Mouse (Mus musculus) midbrain, embryonic 15.5 days (tissue): ENCODE data around the gene Lhx8. TPM values are rescaled to one million over a fixed set of nuclear protein-coding genes. Genes with fewer than 3 reads are reported as not detected.

ENCODE experiments used
- ATAC-seq: fragments of 200-750 bp; cut with Nextera tagmentation; replicated peaks from 2 replicates; pipeline ENCODE4 v1.8.0; 2017; ENCODE audit warnings: moderate TSS enrichment
- H3K27ac ChIP-seq: fragments of 300-500 bp; sonication (generic); 2 replicates; pipeline ENCODE4 v1.5.1; 2015; ENCODE audit warnings: mild to moderate bottlenecking, inconsistent platforms
- H3K27me3 ChIP-seq: fragments of 300-500 bp; sonication (generic); replicated peaks from 2 replicates; pipeline ENCODE4 v1.6.1; 2015; ENCODE audit warnings: inconsistent platforms
- H3K36me3 ChIP-seq: fragments of 300-500 bp; sonication (generic); replicated peaks from 2 replicates; pipeline ENCODE4 v1.6.1; 2015; ENCODE audit warnings: inconsistent platforms
- H3K4me1 ChIP-seq: fragments of 300-500 bp; sonication (generic); 2 replicates; pipeline ENCODE4 v1.6.1; 2015; ENCODE audit warnings: inconsistent platforms
- H3K4me2 ChIP-seq: fragments of 300-500 bp; sonication (generic); 2 replicates; pipeline ENCODE4 v1.6.1; 2015; ENCODE audit warnings: inconsistent platforms, mild to moderate bottlenecking, moderate library complexity
- H3K4me3 ChIP-seq: fragments of 300-500 bp; sonication (generic); 2 replicates; pipeline ENCODE4 v1.5.1; 2015; ENCODE audit warnings: mild to moderate bottlenecking, inconsistent platforms
- H3K9ac ChIP-seq: fragments of 300-500 bp; sonication (generic); 2 replicates; pipeline ENCODE4 v1.6.1; 2015; ENCODE audit warnings: mild to moderate bottlenecking, inconsistent platforms
- H3K9me3 ChIP-seq: fragments of 300-500 bp; sonication (generic); 2 replicates; pipeline ENCODE4 v1.6.1; 2016; ENCODE audit warnings: inconsistent platforms
- WGBS: fragments of 180-500 bp; shearing (Covaris S2); methylation state at CpG from one replicate; pipeline ENCODE4 v1.1.7; 2015; ENCODE audit warnings: mixed read lengths; 5-methylcytosine and 5-hydroxymethylcytosine counted together
- polyA plus RNA-seq: library from polyadenylated mRNA; unstranded; fragments of >200 nt; fragmentation: Nextera tagmentation; extraction: Ambion mirVana; gene quantifications from 2 replicates; pipeline ENCODE4 v1.2.1, GENCODE M21; 2015

The Lhx8 gene
- polyA plus RNA-seq, result 1.9 and 4.4 TPM in 2 replicates

DNA sequence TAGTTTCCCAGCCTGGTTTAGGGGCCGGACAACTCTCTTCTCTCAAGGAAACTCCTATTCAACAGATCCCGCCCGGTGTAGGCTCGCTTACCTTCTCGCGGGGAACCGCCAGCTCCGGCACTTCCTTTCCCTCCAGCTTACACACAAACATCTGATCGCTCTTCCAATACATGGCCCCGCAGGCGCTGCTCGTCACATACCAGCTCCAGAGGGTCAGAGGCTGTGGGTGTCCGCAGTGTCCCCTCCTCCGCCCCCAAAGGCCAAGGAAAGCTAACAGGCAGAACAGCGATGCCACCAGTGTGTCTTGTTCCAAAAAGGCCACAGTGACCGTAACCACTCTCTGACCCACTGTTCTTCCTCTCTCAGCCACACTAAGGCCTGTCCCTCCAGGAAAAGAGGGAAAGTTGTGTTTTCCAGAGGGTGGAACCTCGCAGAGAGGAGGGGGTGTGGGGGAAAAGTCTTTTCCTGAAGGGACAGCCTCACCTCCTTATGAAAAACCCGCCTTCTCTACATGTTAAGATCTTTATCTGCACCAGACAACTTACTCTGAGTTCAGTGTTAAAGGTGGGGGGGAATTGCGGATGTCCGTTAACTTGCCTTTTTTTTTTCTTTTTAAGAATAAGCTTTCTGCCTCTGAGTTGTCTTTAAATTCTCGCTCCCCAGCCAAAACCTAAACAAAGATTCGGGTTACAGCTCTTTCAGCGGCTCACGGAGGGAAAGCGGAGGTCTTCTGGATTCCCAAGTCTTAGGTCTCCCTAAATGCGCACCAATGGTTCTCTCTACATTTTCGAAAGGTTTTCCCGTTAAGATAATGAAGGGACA lies at the start of gene Lhx8:
Gene Lhx8 (minus strand): TSS at position 479 of the 822 bp plus-strand sequence.
- H3K4me3 ChIP-seq, result no peak within 1 kb of the TSS
- no peaks in the 10 kb centered on the region for H3K9me3 ChIP-seq
- peaks cover 60% of the 10 kb centered on the region for H3K27me3 ChIP-seq
- no peak; the same call in 1 of the 2 replicates for ATAC-seq
- no peak within 1 kb of the TSS for H3K9ac ChIP-seq
- no peaks in the 10 kb centered on the region for H3K36me3 ChIP-seq
- H3K4me2 ChIP-seq, result 0 out of 2 replicates have a peak within 1 kb of the TSS, but pooled peaks have one; percentile 8
- H3K27ac ChIP-seq, result no peak within 1 kb of the TSS
- under 1% methylated on average over 28 of the region's 28 CpGs for WGBS
- peaks cover 13% of the 10 kb centered on the region for H3K4me1 ChIP-seq

DNA sequence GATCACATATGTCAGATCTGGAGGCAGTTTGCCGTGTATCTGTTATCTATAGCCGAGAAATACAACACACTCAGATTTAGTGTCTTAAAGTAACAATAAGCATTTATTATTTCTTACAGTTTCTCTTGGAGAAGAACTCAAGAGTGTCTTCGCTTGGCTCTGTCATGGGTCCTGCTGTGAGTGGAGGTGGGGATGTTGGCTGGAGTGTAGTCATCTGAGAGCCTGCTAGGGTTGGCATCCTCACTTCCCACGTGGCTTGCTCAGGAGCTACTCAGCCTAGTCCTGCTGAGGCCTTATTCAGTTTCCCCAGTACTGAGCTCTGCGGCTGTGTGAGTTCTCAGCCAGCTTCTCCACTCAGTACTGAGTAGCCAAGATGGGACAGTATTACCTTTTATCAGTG lies 43.1 kb upstream of the Lhx8 start:
- no peak overlapping the region for H3K9ac ChIP-seq
- H3K4me1 ChIP-seq, result no peaks in the 10 kb centered on the region
- no peak for ATAC-seq
- no peaks in the 10 kb centered on the region for H3K36me3 ChIP-seq
- no peaks in the 10 kb centered on the region for H3K27me3 ChIP-seq
- no peak overlapping the region for H3K27ac ChIP-seq
- H3K4me3 ChIP-seq, result no peak overlapping the region
- H3K4me2 ChIP-seq, result no peak overlapping the region
- 80% methylated on average over 5 of the region's 5 CpGs for WGBS
- H3K9me3 ChIP-seq, result no peaks in the 10 kb centered on the region

DNA sequence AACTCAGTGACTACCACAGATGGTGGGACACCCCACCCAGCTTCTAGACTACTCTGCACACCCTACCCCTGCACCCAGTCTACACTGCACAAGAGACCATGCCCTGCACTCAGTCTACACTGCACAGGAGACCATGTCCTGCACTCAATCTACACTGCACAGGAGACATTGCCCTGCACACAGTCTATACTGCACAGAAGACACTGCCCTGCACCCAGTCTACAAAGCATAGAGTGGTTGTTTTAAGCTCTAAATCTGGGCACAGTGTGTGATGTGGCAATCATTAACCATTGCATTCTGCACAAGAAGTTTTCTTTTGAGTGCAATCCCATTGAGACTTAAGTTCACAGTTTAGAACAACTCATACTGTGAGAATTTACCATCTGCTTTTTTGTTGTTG lies 42.2 kb upstream of the Lhx8 start:
- Histone ChIP-seq H3K27me3 (no peaks in the 10 kb centered on the region), H3K4me2 (no peak overlapping the region), H3K9me3 (no peaks in the 10 kb centered on the region), H3K36me3 (no peaks in the 10 kb centered on the region), H3K4me1 (no peaks in the 10 kb centered on the region), H3K27ac (no peak overlapping the region), H3K9ac (no peak overlapping the region), H3K4me3 (no peak overlapping the region)
- no peak for ATAC-seq

DNA sequence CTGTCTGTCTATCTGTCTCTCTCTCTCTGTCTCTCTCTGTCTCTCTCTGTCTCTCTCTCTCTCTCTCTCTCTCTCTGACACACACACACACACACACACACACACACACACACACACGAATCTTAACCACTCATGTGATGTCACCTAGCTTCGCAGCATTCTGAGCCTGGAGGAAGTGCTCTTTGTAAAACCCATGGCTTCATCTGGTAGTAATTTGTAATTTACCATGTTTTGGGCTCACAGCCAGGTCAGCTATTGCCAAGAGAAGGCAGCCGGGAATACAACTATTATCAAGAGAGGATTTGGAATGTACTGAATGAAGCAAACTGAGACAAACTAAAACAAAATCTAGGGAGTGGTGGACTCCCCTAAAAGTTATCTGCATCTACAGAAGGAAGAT lies 36.9 kb upstream of the Lhx8 start:
- no peak for ATAC-seq
- Histone ChIP-seq H3K27ac (no peak overlapping the region), H3K9me3 (no peaks in the 10 kb centered on the region), H3K4me1 (no peaks in the 10 kb centered on the region), H3K36me3 (no peaks in the 10 kb centered on the region), H3K27me3 (no peaks in the 10 kb centered on the region), H3K4me2 (no peak overlapping the region), H3K9ac (no peak overlapping the region), H3K4me3 (no peak overlapping the region)
- 66% methylated on average over 3 of the region's 3 CpGs for WGBS

DNA sequence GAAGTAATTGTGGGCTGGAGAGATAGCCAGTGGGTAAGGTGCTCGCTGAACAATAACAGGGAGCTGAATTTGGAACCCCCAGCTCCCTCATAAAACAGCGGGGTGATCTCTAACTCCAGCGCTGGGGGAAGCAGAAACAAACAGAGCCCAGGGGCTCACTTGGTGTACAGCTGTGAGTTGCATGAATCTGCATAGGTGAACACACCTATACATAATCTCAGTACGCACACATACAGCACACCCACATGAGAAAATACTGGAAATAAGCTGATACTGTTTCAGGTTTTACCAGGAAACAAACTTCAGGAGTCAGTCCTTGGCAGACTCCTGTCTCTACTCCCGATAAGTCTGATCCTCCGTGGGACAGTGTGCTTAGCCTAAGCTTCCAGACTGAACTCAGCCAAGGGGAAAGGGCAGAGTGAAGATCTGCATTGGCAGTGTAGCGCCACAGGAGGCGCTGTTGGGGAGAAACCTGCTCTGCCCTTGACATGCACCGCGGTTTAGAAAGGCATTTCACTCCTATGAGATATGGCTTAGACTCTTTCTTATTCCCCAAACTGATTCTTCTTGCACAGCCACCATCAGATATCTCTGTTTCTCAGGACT lies 34.2 kb upstream of the Lhx8 start:
- ATAC-seq, result no peak
- Histone ChIP-seq H3K27me3 (no peaks in the 10 kb centered on the region), H3K4me2 (no peak overlapping the region), H3K4me3 (no peak overlapping the region), H3K9me3 (no peaks in the 10 kb centered on the region), H3K9ac (no peak overlapping the region), H3K4me1 (no peaks in the 10 kb centered on the region), H3K36me3 (no peaks in the 10 kb centered on the region), H3K27ac (no peak overlapping the region)
- WGBS, result 28% methylated on average over 10 of the region's 10 CpGs

DNA sequence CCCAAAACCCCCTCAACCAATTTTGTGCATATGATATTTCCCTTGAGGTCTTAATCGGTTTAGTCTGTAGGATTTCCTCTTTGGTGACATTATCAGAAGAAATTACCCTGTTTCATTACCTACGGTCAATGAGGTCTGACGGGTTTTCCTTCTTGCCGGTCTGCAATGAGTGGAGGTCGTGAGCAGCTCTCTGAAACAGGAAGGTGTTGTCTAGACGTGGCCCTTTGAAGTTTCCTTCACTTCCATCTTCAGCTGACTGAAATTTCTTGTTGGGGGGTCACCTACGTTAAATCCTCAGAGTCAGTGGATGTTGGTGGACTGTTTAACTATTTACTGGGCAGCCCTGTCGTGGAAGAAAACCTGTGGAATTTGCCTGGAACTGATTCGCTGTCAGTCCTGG lies 33.0 kb upstream of the Lhx8 start:
- ATAC-seq, result no peak
- Histone ChIP-seq H3K4me3 (no peak overlapping the region), H3K27ac (no peak overlapping the region), H3K36me3 (no peaks in the 10 kb centered on the region), H3K9me3 (no peaks in the 10 kb centered on the region), H3K27me3 (no peaks in the 10 kb centered on the region), H3K9ac (no peak overlapping the region), H3K4me1 (no peaks in the 10 kb centered on the region), H3K4me2 (no peak overlapping the region)
- WGBS, result 78% methylated on average over 9 of the region's 9 CpGs

DNA sequence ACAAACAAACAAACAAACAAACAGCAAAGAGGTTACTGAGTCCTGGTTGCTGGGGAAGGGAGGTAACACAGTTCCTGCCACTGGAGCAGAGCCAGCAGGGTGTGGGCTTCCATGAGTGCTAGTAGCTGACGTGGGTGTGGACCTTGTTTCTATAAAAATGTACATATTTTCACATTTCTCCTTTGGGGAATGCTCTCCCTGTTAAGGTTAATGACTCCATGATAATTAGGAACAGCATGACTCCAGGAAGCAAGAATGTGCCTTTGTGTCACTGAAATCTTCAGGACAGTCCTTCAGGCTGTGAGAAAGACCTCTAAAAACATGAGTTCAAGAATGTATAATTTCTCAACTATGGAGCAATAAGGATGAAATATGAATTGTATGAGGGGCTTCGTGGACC lies 28.8 kb upstream of the Lhx8 start:
- H3K4me3 ChIP-seq, result no peak overlapping the region
- no peaks in the 10 kb centered on the region for H3K27me3 ChIP-seq
- no peak overlapping the region for H3K4me2 ChIP-seq
- H3K9me3 ChIP-seq, result no peaks in the 10 kb centered on the region
- no peaks in the 10 kb centered on the region for H3K4me1 ChIP-seq
- WGBS, result 74% methylated on average over 2 of the region's 2 CpGs
- no peak for ATAC-seq
- H3K36me3 ChIP-seq, result no peaks in the 10 kb centered on the region
- H3K9ac ChIP-seq, result no peak overlapping the region
- H3K27ac ChIP-seq, result no peak overlapping the region

DNA sequence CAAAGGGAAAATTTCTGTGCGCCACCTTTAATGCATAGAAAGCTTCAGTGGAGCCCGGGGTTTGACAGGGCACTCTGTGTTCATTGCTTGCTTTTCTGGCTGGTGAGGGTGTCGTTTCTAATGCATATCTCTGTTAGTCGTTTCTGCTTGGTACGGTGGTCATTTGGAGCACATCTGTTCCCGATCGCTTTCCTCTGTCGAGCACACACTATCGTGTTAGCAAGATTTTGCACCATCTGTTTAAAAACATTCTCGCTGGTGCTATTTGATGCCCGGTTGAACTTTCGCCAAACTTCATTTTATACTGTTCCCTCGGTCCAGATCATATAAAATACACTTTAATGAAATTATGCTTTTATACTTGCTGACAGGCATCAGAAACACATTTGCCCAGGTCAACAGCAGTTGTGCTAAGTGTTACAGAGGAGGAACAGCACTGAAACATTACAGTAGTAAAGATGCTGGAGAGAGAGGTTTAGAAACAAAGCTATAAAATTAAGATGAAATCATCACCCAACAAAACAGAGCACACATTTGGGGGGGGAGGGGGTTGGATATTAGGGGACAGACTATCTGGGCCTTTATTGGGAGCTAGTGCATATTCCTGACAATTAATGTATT lies 9.9 kb upstream of the Lhx8 start:
- WGBS, result 58% methylated on average over 13 of the region's 13 CpGs
- Histone ChIP-seq H3K36me3 (no peaks in the 10 kb centered on the region), H3K9ac (no peak overlapping the region), H3K4me3 (no peak overlapping the region), H3K9me3 (no peaks in the 10 kb centered on the region), H3K27me3 (peaks cover 21% of the 10 kb centered on the region), H3K27ac (no peak overlapping the region), H3K4me1 (no peaks in the 10 kb centered on the region), H3K4me2 (no peak overlapping the region)
- no peak for ATAC-seq

DNA sequence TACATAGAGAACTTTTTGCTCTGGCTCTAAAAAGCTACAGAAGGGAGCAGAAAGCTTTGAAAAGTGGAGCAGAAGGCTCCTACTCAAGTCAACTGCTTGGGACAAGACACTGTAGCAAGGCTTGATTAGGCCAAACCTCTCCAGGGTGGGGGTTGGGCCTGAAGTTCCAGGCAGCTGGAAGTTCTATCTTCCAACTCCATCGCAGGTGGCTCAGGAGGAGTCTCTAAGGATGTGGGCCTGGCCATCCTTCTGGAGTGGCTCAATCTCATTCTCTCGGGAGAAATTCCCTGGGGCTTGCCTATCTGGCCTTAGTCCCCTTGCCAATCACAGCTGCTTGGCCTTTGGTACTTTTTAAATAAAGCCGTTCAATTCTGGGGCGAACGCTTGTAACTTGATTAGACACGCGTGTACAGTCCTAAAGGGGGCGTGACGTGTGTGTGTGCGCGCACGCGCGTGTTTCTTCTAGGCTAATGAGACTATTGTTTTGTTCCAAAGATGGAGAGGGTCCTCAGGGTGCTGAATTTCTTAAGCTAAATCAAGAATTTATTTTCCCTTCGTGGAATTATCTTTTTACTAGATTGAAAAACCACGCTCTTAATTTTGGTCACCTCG lies 9.3 kb upstream of the Lhx8 start:
- 60% methylated on average over 17 of the region's 17 CpGs for WGBS
- no peaks in the 10 kb centered on the region for H3K9me3 ChIP-seq
- no peak for ATAC-seq
- no peak overlapping the region for H3K27ac ChIP-seq
- H3K4me1 ChIP-seq, result no peaks in the 10 kb centered on the region
- no peaks in the 10 kb centered on the region for H3K36me3 ChIP-seq
- H3K4me3 ChIP-seq, result no peak overlapping the region
- no peak overlapping the region for H3K9ac ChIP-seq
- peaks cover 27% of the 10 kb centered on the region for H3K27me3 ChIP-seq
- H3K4me2 ChIP-seq, result no peak overlapping the region

DNA sequence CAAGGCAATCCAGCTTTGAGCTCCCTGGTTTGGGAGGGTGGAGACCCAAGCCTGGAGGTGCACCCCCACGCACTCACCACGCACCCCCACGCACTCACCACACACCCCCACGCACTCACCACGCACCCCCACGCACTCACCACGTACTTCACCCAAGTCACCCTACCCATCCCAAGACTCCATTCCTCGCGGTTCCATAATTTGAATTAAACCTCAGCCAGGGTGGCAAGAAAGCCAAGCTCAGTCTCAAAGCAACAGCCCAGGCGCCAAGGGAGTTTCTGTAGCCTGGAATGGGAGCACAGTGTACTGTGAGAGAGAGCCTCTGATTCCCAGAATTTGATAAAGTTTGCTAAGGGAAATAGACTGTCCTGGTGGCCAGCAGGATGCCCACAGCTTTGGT lies 4.3 kb upstream of the Lhx8 start:
- Histone ChIP-seq H3K9me3 (no peaks in the 10 kb centered on the region), H3K4me2 (no peak overlapping the region), H3K9ac (no peak overlapping the region), H3K4me1 (no peaks in the 10 kb centered on the region; the same call in 1 of the 2 replicates), H3K27me3 (peaks cover 53% of the 10 kb centered on the region), H3K4me3 (no peak overlapping the region), H3K36me3 (no peaks in the 10 kb centered on the region), H3K27ac (no peak overlapping the region)
- 2% methylated on average over 10 of the region's 10 CpGs for WGBS
- ATAC-seq, result no peak

DNA sequence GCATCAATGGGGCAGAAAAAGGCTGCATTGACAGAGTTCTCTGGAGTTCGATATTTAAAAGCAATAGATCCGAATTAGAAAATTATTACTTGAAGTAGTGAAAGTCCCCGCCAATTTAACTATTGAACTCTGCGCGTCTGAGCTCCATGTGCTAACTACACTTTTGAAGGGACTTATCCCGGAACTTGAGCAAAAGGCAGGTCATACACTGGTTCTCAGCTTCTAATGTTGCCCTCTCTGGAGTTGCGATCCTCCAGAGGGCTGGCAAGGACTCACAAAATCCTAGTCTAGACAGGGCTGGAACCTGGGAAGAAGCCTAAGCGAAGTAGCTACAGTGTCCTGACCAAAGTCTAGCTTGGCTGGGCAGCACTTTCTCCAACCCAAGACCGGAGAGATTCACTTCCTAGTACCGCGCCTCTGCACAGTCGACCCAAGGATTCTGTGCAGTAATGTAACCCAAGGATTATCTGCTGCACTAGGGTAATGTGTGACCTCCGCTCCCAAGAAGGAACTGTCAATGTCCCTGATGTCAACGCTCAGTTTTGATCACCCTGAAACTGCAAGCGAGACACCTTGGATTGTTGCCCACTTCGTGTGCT lies 3.0 kb upstream of the Lhx8 start:
- ATAC-seq, result no peak
- peaks cover 54% of the 10 kb centered on the region for H3K27me3 ChIP-seq

DNA sequence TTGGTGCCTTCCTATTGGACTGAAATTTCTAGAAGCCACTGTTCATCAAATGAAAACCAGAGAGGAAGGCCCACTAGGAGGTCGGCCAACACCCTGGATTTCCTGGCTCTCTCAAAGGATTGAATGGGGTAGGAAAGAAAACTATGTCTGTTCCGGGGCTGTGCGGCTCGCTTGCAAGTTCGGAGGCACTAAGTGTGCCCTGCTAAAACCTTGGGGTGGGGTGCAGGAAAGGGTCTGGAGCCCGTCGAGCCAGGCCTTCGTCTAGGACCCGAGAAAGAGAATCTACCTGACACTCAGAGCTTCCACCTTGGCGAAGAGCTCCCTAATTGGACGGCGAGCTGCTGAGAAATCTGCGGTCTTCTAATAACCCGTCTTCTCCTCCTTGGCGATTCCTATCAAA lies 2.5 kb upstream of the Lhx8 start:
- H3K4me3 ChIP-seq, result no peak overlapping the region
- no peaks in the 10 kb centered on the region for H3K36me3 ChIP-seq
- H3K4me2 ChIP-seq, result no peak overlapping the region
- ATAC-seq, result no peak
- no peak overlapping the region for H3K9ac ChIP-seq
- H3K9me3 ChIP-seq, result no peaks in the 10 kb centered on the region
- H3K27ac ChIP-seq, result no peak overlapping the region
- WGBS, result 1% methylated on average over 15 of the region's 15 CpGs
- peaks cover 58% of the 10 kb centered on the region for H3K27me3 ChIP-seq
- H3K4me1 ChIP-seq, result peaks cover 11% of the 10 kb centered on the region

More for the DNA sequence above, 3.0 kb upstream of the Lhx8 start:
- Histone ChIP-seq H3K27ac (no peak overlapping the region), H3K9me3 (no peaks in the 10 kb centered on the region), H3K4me3 (no peak overlapping the region), H3K4me2 (no peak overlapping the region), H3K36me3 (no peaks in the 10 kb centered on the region), H3K9ac (no peak overlapping the region), H3K4me1 (peaks cover 5% of the 10 kb centered on the region)
- 2% methylated on average over 16 of the region's 16 CpGs for WGBS
